Mouse (Mus musculus) kidney, postnatal 0 days (tissue): ENCODE data around the gene Abhd12. TPM values are rescaled to one million over a fixed set of nuclear protein-coding genes. Genes with fewer than 3 reads are reported as not detected.

Experiments
- ATAC-seq: fragments of 200-750 bp; cut with Nextera tagmentation; replicated peaks from 2 replicates; pipeline ENCODE4 v1.8.0; 2017; ENCODE audit warnings: low read depth, moderate number of reproducible peaks, moderate TSS enrichment, moderate library complexity; ENCODE audit not compliant: low FRiP score
- DNase-seq: peaks from one replicate; pipeline ENCODE4 v3.0.0-alpha.2; 2016; ENCODE audit warnings: low spot score
- H3K27ac ChIP-seq: fragments of 300-500 bp; sonication (generic); 2 replicates; pipeline ENCODE4 v1.5.1; 2014; ENCODE audit warnings: mild to moderate bottlenecking
- H3K27me3 ChIP-seq: fragments of 300-500 bp; sonication (generic); 2 replicates; pipeline ENCODE4 v1.6.1; 2014; ENCODE audit warnings: low read length, mixed read lengths; ENCODE audit not compliant: insufficient read depth
- H3K36me3 ChIP-seq: fragments of 300-500 bp; sonication (generic); 2 replicates; pipeline ENCODE4 v1.6.1; 2014; ENCODE audit warnings: low read length, mixed read lengths; ENCODE audit not compliant: insufficient read depth
- H3K4me1 ChIP-seq: fragments of 300-500 bp; sonication (generic); replicated peaks from 2 replicates; pipeline ENCODE4 v1.6.1; 2014; ENCODE audit warnings: antibody characterized with exemption, low read length, mixed read lengths; ENCODE audit not compliant: insufficient read depth
- H3K4me2 ChIP-seq: fragments of 300-500 bp; sonication (generic); 2 replicates; pipeline ENCODE4 v1.6.1; 2014; ENCODE audit warnings: mild to moderate bottlenecking, low read length, moderate library complexity, mixed read lengths
- H3K4me3 ChIP-seq: fragments of 300-500 bp; sonication (generic); replicated peaks from 2 replicates; pipeline ENCODE4 v1.5.1; 2014; ENCODE audit warnings: low read depth, low read length
- H3K9ac ChIP-seq: fragments of 300-500 bp; sonication (generic); 2 replicates; pipeline ENCODE4 v1.6.1; 2014; ENCODE audit warnings: low read depth, low read length
- H3K9me3 ChIP-seq: fragments of 300-500 bp; sonication (generic); replicated peaks from 2 replicates; pipeline ENCODE4 v1.6.1; 2016; ENCODE audit warnings: low read length, inconsistent platforms, mixed read lengths
- CTCF ChIP-seq: IDR thresholded peaks from 2 replicates; pipeline ENCODE4 v1.5.1; 2016; ENCODE audit warnings: antibody characterized with exemption, low read depth, mild to moderate bottlenecking, moderate library complexity
- WGBS: fragments of 180-500 bp; shearing (Covaris S2); extraction: QIAGEN DNeasy Blood & Tissue Kit; methylation state at CpG from one replicate; pipeline ENCODE4 v1.1.7; 2014; 5-methylcytosine and 5-hydroxymethylcytosine counted together
- polyA plus RNA-seq: library from polyadenylated mRNA; unstranded; fragments of >200 nt; fragmentation: Nextera tagmentation; extraction: Ambion mirVana; gene quantifications from 2 replicates; pipeline ENCODE4 v1.2.1, GENCODE M21; 2015

Gene Abhd12
- polyA plus RNA-seq, 1 experiment from 2014 or later, result 71.3 TPM

DNA sequence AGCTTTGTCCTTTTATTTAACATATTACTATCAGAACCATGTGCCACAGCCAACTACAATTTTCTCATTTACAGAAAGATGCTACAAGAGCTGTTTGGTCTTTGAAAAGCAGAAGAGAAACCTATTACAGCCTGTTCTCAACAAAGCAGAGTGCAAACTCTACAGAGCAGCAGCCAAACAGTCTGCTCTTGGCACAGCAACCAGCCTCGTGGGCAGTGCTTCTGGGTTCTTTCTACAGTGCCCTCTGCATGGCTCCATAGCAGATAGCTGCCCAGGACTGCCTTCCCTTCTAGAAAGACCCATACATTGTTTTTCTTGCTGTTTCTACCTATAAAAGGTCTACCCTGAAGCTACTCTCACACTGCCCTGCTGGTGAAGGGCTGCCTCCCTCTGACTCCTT lies 59.7 kb downstream of the Abhd12 start:
- ATAC-seq, result no peak
- TF ChIP-seq CTCF, result no peak
- no peak overlapping the region for H3K4me2 ChIP-seq
- H3K36me3 ChIP-seq, result 0 out of 2 replicates have a peak, but pooled peaks cover 2% of the 10 kb centered on the region
- WGBS, result 77% methylated on average over 1 of the region's 1 CpGs
- no peak overlapping the region for H3K9ac ChIP-seq
- H3K4me3 ChIP-seq, result no peak overlapping the region
- no peaks in the 10 kb centered on the region for H3K9me3 ChIP-seq
- no peaks in the 10 kb centered on the region for H3K27me3 ChIP-seq
- no peak for DNase-seq
- H3K27ac ChIP-seq, result no peak overlapping the region
- no peaks in the 10 kb centered on the region for H3K4me1 ChIP-seq

- no peak for ATAC-seq
- peaks cover 14% of the 10 kb centered on the region; the same call in 1 of the 2 replicates for H3K36me3 ChIP-seq
- H3K4me1 ChIP-seq, result no peaks in the 10 kb centered on the region
- WGBS, result 70% methylated on average over 7 of the region's 7 CpGs
- DNase-seq, result no peak
- H3K4me3 ChIP-seq, result no peak overlapping the region
- no peaks in the 10 kb centered on the region for H3K27me3 ChIP-seq
- TF ChIP-seq CTCF, result no peak
- no peak overlapping the region for H3K27ac ChIP-seq
- H3K9ac ChIP-seq, result no peak overlapping the region
- no peaks in the 10 kb centered on the region for H3K9me3 ChIP-seq
- no peak overlapping the region for H3K4me2 ChIP-seq
Measured at GRCm38 (mm10) chr2:150842049-150842461, 62.5 kb downstream of the Abhd12 start.

- H3K4me3 ChIP-seq, result no peak overlapping the region
- no peak overlapping the region for H3K27ac ChIP-seq
- H3K4me2 ChIP-seq, result no peak overlapping the region
- ATAC-seq, result no peak
- 69% methylated on average over 11 of the region's 11 CpGs for WGBS
- no peak overlapping the region for H3K9ac ChIP-seq
- TF ChIP-seq CTCF, result no peak
- no peak for DNase-seq
- H3K36me3 ChIP-seq, result peaks cover 14% of the 10 kb centered on the region; the same call in 1 of the 2 replicates
- no peaks in the 10 kb centered on the region for H3K9me3 ChIP-seq
- no peaks in the 10 kb centered on the region for H3K4me1 ChIP-seq
- no peaks in the 10 kb centered on the region for H3K27me3 ChIP-seq
Measured at GRCm38 (mm10) chr2:150841109-150841508, 63.4 kb downstream of the Abhd12 start.

DNA sequence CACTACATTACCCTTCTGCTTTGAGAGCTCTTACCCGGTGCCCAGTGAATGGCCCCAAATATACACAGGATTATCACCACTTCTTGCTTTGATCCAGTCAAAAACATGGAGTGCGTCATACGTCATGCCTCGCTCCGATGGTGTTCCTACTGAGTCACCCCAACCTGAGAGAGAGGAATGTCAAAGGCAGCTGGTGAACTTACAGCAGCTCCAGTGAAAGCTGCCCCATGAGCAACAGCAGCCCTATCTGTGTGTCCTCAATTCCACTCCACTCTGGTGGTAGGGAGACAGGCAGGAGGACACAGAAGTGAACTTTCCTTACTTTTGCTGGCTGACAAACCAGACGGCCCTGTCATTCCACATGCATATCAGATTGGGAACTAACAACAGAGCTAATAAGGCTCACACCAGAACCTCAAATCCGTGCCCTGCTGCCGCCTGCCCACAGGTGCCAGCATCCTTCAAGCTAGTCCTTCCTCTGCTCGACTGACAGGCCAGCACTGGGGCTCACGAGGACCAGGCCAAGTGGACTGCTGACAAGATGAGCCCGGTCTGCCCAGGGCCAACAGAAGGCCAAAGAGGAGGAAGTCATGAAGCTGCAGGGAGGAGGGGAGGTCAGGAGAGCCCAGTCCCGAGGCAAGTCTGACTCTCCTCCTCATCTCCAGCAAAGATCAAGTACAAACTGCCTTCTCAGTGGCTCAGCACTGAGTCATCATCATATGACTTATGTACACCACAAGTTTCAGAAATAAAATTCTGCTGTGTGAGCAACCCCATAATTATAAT lies 64.7 kb downstream of the Abhd12 start:
- no peak for DNase-seq

GRCm38 (mm10) chr2:150837781-150838180 lies 66.8 kb downstream of the Abhd12 start:
- DNase-seq (no peak), ATAC-seq (no peak)
- no peak overlapping the region for H3K4me3 ChIP-seq
- TF ChIP-seq CTCF, result no peak
- peaks cover 15% of the 10 kb centered on the region; the same call in 1 of the 2 replicates for H3K36me3 ChIP-seq
- no peak overlapping the region for H3K27ac ChIP-seq
- H3K4me2 ChIP-seq, result no peak overlapping the region
- H3K9ac ChIP-seq, result no peak overlapping the region
- no peaks in the 10 kb centered on the region for H3K9me3 ChIP-seq
- H3K4me1 ChIP-seq, result no peaks in the 10 kb centered on the region
- H3K27me3 ChIP-seq, result no peaks in the 10 kb centered on the region
- 98% methylated on average over 3 of the region's 3 CpGs for WGBS

More for the DNA sequence above, 64.7 kb downstream of the Abhd12 start:
- TF ChIP-seq CTCF, result no peak
- H3K36me3 ChIP-seq, result peaks cover 14% of the 10 kb centered on the region; the same call in 1 of the 2 replicates
- no peaks in the 10 kb centered on the region for H3K27me3 ChIP-seq
- H3K9ac ChIP-seq, result no peak overlapping the region
- H3K4me1 ChIP-seq, result no peaks in the 10 kb centered on the region
- ATAC-seq, result 0 out of 2 replicates have a peak, but pooled peaks have one; percentile 59
- no peak overlapping the region for H3K27ac ChIP-seq
- no peak overlapping the region for H3K4me2 ChIP-seq
- 69% methylated on average over 12 of the region's 12 CpGs for WGBS
- H3K4me3 ChIP-seq, result no peak overlapping the region
- no peaks in the 10 kb centered on the region for H3K9me3 ChIP-seq

- WGBS, result 75% methylated on average over 15 of the region's 15 CpGs
- H3K27me3 ChIP-seq, result no peaks in the 10 kb centered on the region
Measured at GRCm38 (mm10) chr2:150836906-150837305, 67.6 kb downstream of the Abhd12 start.

More at GRCm38 (mm10) chr2:150836906-150837305, 67.6 kb downstream of the Abhd12 start:
- no peaks in the 10 kb centered on the region for H3K9me3 ChIP-seq
- no peaks in the 10 kb centered on the region for H3K4me1 ChIP-seq
- H3K9ac ChIP-seq, result no peak overlapping the region
- no peak overlapping the region for H3K4me2 ChIP-seq
- TF ChIP-seq CTCF, result no peak
- ATAC-seq (no peak), DNase-seq (no peak)
- no peak overlapping the region for H3K4me3 ChIP-seq
- no peak overlapping the region for H3K27ac ChIP-seq
- H3K36me3 ChIP-seq, result peaks cover 20% of the 10 kb centered on the region; the same call in 1 of the 2 replicates
